Mouse (Mus musculus) neural tube, embryonic 15.5 days (tissue): ENCODE measurements around the gene Gm20431. TPM values are rescaled to one million over a fixed set of nuclear protein-coding genes. Genes with fewer than 3 reads are reported as not detected.

Experiments used
- ATAC-seq: fragments of 200-750 bp; cut with Nextera tagmentation; 2 replicates; pipeline ENCODE4 v1.8.0; 2017; ENCODE audit warnings: mild to moderate bottlenecking, moderate TSS enrichment, moderate library complexity; ENCODE audit not compliant: low FRiP score
- H3K27ac ChIP-seq: fragments of 300-500 bp; sonication (generic); replicated peaks from 2 replicates; pipeline ENCODE4 v1.5.1; 2015; ENCODE audit warnings: mild to moderate bottlenecking, inconsistent platforms
- H3K27me3 ChIP-seq: fragments of 300-500 bp; sonication (generic); replicated peaks from 2 replicates; pipeline ENCODE4 v1.6.1; 2015; ENCODE audit warnings: inconsistent platforms
- H3K36me3 ChIP-seq: fragments of 300-500 bp; sonication (generic); 2 replicates; pipeline ENCODE4 v1.6.1; 2015; ENCODE audit warnings: inconsistent platforms
- H3K4me1 ChIP-seq: fragments of 300-500 bp; sonication (generic); 2 replicates; pipeline ENCODE4 v1.6.1; 2015; ENCODE audit warnings: inconsistent platforms
- H3K4me2 ChIP-seq: fragments of 300-500 bp; sonication (generic); 2 replicates; pipeline ENCODE4 v1.6.1; 2015; ENCODE audit warnings: inconsistent platforms, mild to moderate bottlenecking, moderate library complexity
- H3K4me3 ChIP-seq: fragments of 300-500 bp; sonication (generic); replicated peaks from 2 replicates; pipeline ENCODE4 v1.5.1; 2015; ENCODE audit warnings: mild to moderate bottlenecking, inconsistent platforms
- H3K9ac ChIP-seq: fragments of 300-500 bp; sonication (generic); replicated peaks from 2 replicates; pipeline ENCODE4 v1.6.1; 2015; ENCODE audit warnings: mild to moderate bottlenecking, inconsistent platforms
- H3K9me3 ChIP-seq: fragments of 300-500 bp; sonication (generic); replicated peaks from 2 replicates; pipeline ENCODE4 v1.6.1; 2016; ENCODE audit warnings: inconsistent platforms
- WGBS: fragments of 180-500 bp; shearing (Covaris S2); methylation state at CpG from one replicate; pipeline ENCODE4 v1.1.7; 2015; ENCODE audit warnings: mixed read lengths; 5-methylcytosine and 5-hydroxymethylcytosine counted together
- polyA plus RNA-seq: library from polyadenylated mRNA; unstranded; fragments of >200 nt; fragmentation: Nextera tagmentation; extraction: Ambion mirVana; gene quantifications from 2 replicates; pipeline ENCODE4 v1.2.1, GENCODE M21; 2015

Gm20431 gene
- polyA plus RNA-seq, 1 experiment from 2014 or later: 13.8 TPM

DNA sequence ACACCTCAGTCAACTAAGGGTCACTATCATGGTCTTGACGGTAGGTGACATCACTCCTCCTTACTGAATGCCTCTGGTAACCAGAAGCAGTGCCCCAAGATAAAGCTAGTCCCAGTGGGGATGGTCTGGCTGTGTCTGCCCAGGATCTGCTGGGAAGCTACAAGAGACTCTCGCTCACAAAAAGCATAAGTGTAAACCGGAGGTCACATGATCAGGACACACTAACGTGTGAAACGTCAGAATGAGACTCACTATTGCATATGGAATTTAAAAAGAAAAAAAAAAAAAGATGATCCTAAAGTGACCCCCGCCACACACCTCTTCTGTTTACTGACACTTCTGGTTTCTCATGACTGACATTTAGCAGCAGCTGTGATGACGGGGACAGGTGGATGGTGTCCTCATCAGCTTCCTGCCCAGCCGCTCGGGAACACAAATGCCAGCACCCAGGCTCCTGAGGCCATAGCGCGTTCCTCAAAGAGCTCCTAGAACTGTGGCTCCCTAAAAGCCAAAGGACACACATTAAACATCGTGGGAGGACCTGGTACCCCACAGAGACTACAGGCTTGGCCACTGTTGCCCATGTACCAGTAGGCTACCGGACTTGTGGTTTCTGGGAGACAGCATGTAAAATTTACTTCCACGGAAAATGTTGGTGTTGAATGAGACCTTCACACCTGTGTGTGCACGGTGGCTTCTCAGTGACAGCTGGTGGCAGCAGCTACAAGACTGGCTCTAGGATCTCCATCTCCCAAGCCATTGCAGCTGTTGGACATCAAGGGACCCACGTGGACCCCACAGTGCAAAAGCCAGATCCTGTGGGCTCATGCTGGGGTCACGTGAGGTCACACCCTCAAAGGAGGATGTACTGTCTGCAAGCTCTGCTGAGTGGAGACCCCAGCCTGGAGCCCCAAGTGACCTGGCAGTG is 55.2 kb downstream of the Gm20431 start:
- Histone ChIP-seq H3K4me1 (0 out of 2 replicates have a peak, but pooled peaks cover 4% of the 10 kb centered on the region), H3K4me2 (no peak overlapping the region), H3K9ac (no peak overlapping the region), H3K9me3 (no peaks in the 10 kb centered on the region), H3K27ac (no peak overlapping the region), H3K27me3 (no peaks in the 10 kb centered on the region), H3K36me3 (peaks cover 28% of the 10 kb centered on the region), H3K4me3 (no peak overlapping the region)
- no peak for ATAC-seq
- 78% methylated on average over 17 of the region's 17 CpGs for WGBS

DNA sequence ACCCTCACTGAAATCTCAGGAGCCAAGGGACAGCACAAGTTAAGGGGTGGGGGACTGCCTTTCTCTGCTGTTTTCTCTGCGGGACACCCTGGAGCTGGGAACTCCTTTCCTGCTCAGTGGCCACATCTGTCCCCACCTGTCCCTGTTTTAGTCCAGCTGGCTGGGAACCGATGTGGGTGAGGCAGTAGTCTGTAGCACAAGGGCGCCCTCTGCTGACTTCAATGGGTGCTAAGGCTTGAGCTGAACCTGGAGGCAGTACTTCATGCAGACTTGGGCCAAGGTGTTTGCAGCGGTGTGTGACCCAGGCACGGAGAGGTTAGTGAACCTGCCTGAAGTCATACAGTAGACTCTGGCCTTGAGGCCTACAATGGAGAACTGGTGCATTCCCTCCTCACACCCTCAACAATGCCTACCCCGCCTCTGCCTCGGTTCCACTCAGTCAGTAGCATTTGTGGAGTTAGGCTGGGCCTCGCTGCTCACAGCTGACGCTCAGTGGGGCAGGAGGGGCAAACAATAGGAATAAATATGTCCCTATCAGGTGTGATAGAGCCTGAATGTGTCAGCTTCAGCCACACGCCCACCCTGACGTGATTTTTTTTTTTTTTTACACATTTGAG is 56.0 kb downstream of the Gm20431 start:
- H3K4me1 ChIP-seq: 0 out of 2 replicates have a peak, but pooled peaks cover 4% of the 10 kb centered on the region
- H3K9me3 ChIP-seq: no peaks in the 10 kb centered on the region
- H3K27me3 ChIP-seq: no peaks in the 10 kb centered on the region
- 26% methylated on average over 11 of the region's 11 CpGs for WGBS
- no peak overlapping the region for H3K4me3 ChIP-seq
- H3K9ac ChIP-seq: no peak overlapping the region
- no peak overlapping the region for H3K27ac ChIP-seq
- peak; percentile 72 for ATAC-seq
- no peak overlapping the region for H3K4me2 ChIP-seq
- peaks cover 25% of the 10 kb centered on the region for H3K36me3 ChIP-seq

DNA sequence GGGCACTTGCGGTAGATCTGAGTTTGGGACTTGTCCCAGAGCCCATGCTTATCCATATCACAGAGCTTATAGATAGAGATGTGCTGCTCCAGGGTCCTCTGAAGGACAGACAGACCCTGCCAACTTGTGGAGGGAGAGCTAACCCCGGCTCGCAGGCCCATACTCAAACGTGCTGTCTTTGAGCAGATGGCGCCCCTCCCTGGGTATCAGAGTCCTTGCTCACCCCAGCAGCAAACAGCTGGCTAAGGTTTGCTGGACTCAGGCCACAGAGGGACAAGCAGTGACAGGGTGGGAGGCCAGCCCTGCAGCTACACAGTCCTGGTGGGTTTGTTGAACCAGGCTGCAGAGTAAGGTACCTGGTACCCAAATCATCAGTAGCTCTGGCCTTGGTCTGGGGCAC is 58.3 kb downstream of the Gm20431 start:
- H3K36me3 ChIP-seq: peaks cover 13% of the 10 kb centered on the region
- no peak overlapping the region for H3K27ac ChIP-seq
- 0 out of 2 replicates have a peak, but pooled peaks cover 8% of the 10 kb centered on the region for H3K27me3 ChIP-seq
- no peaks in the 10 kb centered on the region for H3K9me3 ChIP-seq
- no peak overlapping the region for H3K9ac ChIP-seq
- H3K4me1 ChIP-seq: 0 out of 2 replicates have a peak, but pooled peaks cover 4% of the 10 kb centered on the region
- ATAC-seq: no peak
- H3K4me3 ChIP-seq: no peak overlapping the region
- no peak overlapping the region for H3K4me2 ChIP-seq
- WGBS: 55% methylated on average over 5 of the region's 5 CpGs

DNA sequence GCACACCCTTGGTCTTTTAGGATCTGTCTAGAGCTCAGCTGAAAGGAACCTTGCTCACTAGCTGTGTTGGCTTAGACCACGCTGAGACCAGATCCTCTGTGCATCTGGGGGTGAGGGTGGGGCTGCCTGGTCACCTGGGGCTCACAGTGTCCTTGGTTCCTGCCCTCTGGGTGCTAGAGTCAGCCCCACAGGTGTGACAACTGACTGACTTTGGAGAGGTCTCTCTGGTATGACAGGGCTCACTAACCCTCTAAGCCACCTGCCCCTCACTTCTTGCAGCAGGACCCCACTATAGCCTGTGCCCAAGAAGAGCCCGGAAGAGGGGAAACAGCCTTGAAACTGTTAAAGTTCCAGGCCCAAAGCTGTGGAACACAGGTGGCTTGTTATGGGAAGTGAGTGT is 58.9 kb downstream of the Gm20431 start:
- Histone ChIP-seq H3K27ac (no peak overlapping the region), H3K4me1 (peaks cover 9% of the 10 kb centered on the region), H3K4me3 (no peak overlapping the region), H3K9ac (no peak overlapping the region), H3K36me3 (peaks cover 10% of the 10 kb centered on the region), H3K4me2 (no peak overlapping the region), H3K27me3 (0 out of 2 replicates have a peak, but pooled peaks cover 9% of the 10 kb centered on the region), H3K9me3 (no peaks in the 10 kb centered on the region)
- no peak for ATAC-seq
- 80% methylated on average over 2 of the region's 2 CpGs for WGBS

DNA sequence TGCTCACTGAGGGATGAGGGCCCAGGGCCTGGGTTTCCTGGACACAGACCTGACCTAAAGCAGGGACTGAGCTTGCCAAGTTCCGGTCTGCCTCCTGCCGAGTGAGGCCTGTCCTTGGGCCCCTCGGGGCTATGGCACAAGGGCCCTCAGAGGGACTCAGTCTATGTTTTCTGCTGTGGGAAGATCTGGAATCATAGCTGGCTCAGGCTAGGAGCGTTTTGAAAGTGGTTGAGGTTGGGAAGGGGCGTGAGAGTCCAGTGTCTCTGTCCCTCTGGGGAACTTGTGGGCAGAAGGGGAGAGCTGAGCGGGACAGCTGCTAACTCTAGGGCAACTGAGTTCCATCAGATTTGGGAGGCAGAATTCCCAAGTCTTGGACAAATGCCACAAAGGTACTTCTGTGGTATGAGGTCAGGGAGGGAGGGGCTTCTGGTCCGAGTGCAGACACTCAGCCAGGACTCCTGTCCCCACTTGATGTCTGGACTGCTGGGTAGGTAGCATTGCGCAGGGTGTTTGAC is 60.8 kb downstream of the Gm20431 start:
- 0 out of 2 replicates have a peak, but pooled peaks cover 9% of the 10 kb centered on the region for H3K27me3 ChIP-seq
- WGBS: 78% methylated on average over 8 of the region's 8 CpGs
- no peak overlapping the region for H3K4me2 ChIP-seq
- H3K9me3 ChIP-seq: no peaks in the 10 kb centered on the region
- H3K27ac ChIP-seq: no peak overlapping the region
- no peaks in the 10 kb centered on the region for H3K36me3 ChIP-seq
- ATAC-seq: no peak
- no peak overlapping the region for H3K9ac ChIP-seq
- H3K4me1 ChIP-seq: peaks cover 22% of the 10 kb centered on the region
- H3K4me3 ChIP-seq: no peak overlapping the region

DNA sequence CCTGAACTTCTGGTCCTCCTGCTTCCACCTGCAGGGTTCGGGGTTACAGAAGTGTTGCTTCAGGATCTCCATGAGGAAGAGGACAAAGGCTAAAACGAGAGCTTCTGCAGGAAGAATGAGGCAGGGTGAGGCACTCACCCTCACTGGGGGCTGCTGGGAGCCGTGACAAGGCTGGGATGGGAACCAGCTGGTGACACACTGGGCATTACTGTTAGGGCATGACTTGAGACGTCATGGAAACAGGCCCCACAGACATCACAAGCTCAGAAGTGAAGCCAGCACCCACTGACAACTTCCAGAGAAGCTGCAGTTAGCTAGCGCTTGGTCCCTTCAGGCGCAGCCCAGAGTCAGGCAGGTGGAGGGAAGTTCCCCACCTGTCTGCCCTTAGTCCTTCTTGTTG is 61.4 kb downstream of the Gm20431 start:
- 0 out of 2 replicates have a peak, but pooled peaks cover 9% of the 10 kb centered on the region for H3K27me3 ChIP-seq
- 71% methylated on average over 6 of the region's 6 CpGs for WGBS
- H3K4me2 ChIP-seq: no peak overlapping the region
- H3K4me1 ChIP-seq: peaks cover 21% of the 10 kb centered on the region
- H3K9me3 ChIP-seq: no peaks in the 10 kb centered on the region
- no peaks in the 10 kb centered on the region for H3K36me3 ChIP-seq
- H3K9ac ChIP-seq: no peak overlapping the region
- no peak for ATAC-seq
- H3K27ac ChIP-seq: no peak overlapping the region
- H3K4me3 ChIP-seq: no peak overlapping the region

DNA sequence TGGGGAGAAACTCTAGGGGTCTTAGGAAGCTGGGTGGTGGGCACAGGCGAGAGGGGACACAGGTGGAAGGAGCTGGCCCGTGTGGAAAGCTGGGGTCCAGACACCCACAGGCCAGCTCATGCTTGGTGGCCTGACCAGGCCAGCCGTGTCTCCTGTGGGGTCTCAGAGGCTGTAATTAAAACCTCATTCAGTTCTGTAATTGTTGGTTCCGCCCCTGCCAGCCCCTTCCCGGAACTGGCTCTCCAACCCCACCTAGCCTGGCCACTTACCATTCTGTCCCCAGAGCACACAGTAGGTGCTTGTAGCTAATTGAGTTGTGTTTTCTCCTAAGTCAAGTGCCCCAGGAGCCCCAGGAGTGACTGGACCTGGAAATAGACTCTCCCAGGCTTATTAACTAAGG is 62.1 kb downstream of the Gm20431 start:
- Histone ChIP-seq H3K9me3 (no peaks in the 10 kb centered on the region), H3K9ac (no peak overlapping the region), H3K27me3 (0 out of 2 replicates have a peak, but pooled peaks cover 9% of the 10 kb centered on the region), H3K4me3 (no peak overlapping the region), H3K36me3 (no peaks in the 10 kb centered on the region), H3K27ac (no peak overlapping the region), H3K4me1 (peaks cover 26% of the 10 kb centered on the region), H3K4me2 (no peak overlapping the region)
- 67% methylated on average over 5 of the region's 5 CpGs for WGBS
- no peak for ATAC-seq

DNA sequence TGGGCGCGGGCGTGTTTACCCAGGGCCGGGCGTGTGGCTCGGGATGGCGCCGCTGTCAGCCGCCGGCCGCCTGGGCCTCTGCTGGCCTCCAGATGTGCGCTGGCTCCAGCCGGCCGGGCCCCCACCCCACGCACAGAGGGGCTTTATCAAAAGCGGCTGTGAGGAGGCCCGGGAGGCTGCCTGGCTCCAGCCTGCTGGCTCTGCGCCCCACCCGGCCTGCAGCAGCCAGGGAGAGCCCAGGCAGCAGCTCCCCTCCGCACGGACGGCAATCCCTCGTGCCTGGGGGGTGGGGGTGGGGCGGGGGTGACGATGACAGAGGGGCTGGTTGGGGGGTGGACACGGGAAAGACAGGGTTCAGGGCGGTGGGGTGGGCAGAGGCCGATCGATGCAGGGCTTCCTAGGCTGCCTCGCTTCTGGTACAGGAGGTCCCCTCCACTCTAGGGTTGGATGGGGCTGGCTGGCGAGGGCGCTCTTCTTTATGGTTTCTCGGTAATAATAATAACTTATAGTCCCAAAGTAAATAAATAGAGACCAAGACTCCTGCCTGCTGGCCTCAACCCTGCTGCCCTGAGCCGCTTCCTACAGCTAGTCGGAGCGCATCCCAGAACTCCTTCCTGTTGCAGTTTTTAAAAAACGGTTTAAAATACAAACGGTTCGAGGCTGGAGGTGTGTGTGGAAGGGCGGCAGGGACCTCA is 63.7 kb downstream of the Gm20431 start:
- H3K9me3 ChIP-seq: no peaks in the 10 kb centered on the region
- ATAC-seq: peak; percentile 52; the same call in 1 of the 2 replicates
- no peaks in the 10 kb centered on the region for H3K36me3 ChIP-seq
- H3K9ac ChIP-seq: peak overlapping the region; percentile 15; the same call in 1 of the 2 replicates
- H3K27me3 ChIP-seq: 0 out of 2 replicates have a peak, but pooled peaks cover 9% of the 10 kb centered on the region
- 0 out of 2 replicates have a peak overlapping the region, but pooled peaks have one; percentile 2 for H3K4me3 ChIP-seq
- H3K4me1 ChIP-seq: peaks cover 31% of the 10 kb centered on the region
- H3K4me2 ChIP-seq: peak overlapping the region; percentile 46
- 35% methylated on average over 34 of the region's 40 CpGs for WGBS
- H3K27ac ChIP-seq: peak overlapping the region; percentile 49

DNA sequence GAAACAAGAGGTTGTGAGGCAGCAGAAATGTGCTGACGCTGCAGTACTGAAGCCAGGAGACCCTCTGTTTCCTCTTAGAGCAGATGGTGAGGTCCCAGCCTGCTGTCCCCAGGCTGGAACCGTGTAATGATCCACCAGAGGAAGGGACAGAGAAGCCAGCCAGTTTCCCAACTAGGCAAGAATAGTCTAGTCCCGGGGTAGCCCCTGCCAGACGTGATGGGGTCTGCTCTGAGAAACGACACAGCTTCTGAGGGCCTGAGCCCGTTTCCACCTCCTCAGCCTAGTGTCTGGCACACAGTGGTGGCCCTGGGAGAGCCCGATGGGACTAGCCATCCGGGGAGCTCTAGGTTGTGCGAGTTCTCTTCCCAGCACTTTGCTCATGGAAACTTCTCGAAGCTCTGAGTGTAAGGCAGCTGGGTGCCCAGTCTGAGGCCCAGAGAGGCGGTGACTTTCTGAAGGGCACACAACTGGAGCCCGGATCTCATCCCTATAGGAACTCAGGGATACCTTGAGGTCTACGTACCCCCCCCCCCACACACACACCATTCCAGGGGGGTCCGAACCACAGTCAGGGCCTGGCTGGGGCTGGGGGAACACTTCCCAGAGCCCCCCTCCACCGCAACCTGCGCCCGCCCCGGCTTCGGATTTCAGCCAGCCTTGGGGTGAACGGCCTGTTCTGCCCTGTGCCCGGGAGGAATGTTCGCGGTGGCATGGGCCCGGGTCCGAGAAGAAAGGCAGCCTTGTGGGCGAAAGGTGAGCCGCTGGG is 64.4 kb downstream of the Gm20431 start:
- Histone ChIP-seq H3K27me3 (0 out of 2 replicates have a peak, but pooled peaks cover 9% of the 10 kb centered on the region), H3K4me1 (peaks cover 31% of the 10 kb centered on the region), H3K9me3 (no peaks in the 10 kb centered on the region), H3K4me2 (peak overlapping the region; percentile 46), H3K9ac (peak overlapping the region; percentile 15; the same call in 1 of the 2 replicates), H3K36me3 (no peaks in the 10 kb centered on the region), H3K4me3 (0 out of 2 replicates have a peak overlapping the region, but pooled peaks have one; percentile 2), H3K27ac (peak overlapping the region; percentile 49)
- ATAC-seq: 0 out of 2 replicates have a peak, but pooled peaks have one; percentile 19
- 45% methylated on average over 27 of the region's 27 CpGs for whole genome bisulfite sequencing

DNA sequence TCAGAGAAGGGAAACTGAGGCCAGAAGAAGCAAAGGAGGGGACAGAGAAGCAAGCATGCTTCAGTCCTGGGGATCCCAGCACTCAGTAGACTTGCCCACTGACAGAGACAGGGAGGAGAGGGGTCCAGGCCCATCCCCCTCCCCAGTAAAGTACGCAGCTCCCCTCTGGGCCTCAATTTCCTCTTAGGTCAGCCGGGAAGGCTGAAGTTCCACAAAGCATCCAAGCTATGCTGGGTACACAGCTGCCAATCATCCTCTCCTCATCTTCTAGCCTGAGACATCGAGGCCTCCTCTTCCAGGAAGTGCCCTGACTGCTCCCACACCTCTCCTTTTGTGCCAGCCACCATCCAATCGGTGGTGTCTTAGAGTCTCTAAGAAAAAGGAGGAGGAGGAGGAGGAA is 65.0 kb downstream of the Gm20431 start:
- no peaks in the 10 kb centered on the region for H3K9me3 ChIP-seq
- H3K9ac ChIP-seq: no peak overlapping the region
- peak overlapping the region; percentile 46 for H3K27ac ChIP-seq
- peaks cover 31% of the 10 kb centered on the region for H3K4me1 ChIP-seq
- no peak for ATAC-seq
- H3K4me2 ChIP-seq: no peak overlapping the region
- 55% methylated on average over 4 of the region's 4 CpGs for WGBS
- H3K36me3 ChIP-seq: no peaks in the 10 kb centered on the region
- no peak overlapping the region for H3K4me3 ChIP-seq
- 0 out of 2 replicates have a peak, but pooled peaks cover 9% of the 10 kb centered on the region for H3K27me3 ChIP-seq
